Mouse (Mus musculus) small intestine, adult 10 weeks (tissue): ENCODE measurements around the gene Mucl1. TPM values are rescaled to one million over a fixed set of nuclear protein-coding genes. Genes with fewer than 3 reads are reported as not detected.

Experiments
- polyA plus RNA-seq: library from polyadenylated mRNA; stranded (reverse); fragments of 350-450 nt; fragmentation: Illumina TruSeq; extraction: RNeasy Lipid Tissue Mini Kit (QIAGEN cat#74804); gene quantifications from one replicate; pipeline ENCODE4 v1.2.3, GENCODE M21; 2014; ENCODE audit warnings: low replicate concordance

The Mucl1 gene
- polyA plus RNA-seq: not detected

DNA sequence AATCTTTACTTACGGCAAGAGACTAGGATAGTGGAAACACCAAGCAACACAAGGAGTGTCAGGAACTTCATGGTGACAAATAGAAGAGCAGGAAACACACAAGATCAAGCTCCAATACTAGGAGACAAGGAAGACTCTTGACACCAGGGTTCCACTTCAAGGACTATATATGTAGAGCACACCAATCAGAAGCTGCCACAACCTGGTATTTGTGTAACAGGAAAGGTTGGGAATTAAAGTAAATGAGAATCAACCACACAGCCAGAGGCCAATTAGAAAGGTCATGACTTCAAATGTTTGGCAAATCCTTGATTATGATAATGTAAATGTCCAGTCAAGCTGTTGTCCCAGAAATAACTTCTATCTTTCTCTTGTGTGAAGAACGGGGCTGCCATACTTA, at the start of gene Mucl1:
Gene Mucl1, minus strand, starts transcription at position 101 of the 400 bp plus-strand sequence.

Other genes with a start within 250 kb of the Mucl1 start
- gene Ppp1r1a, start 217.5 kb downstream of the Mucl1 start, polyA plus RNA-seq: not detected
- gene Glycam1, start 190.4 kb downstream of the Mucl1 start, polyA plus RNA-seq: 3.4 TPM
- gene Mucl2, start 143.8 kb upstream of the Mucl1 start, polyA plus RNA-seq: not detected